Mouse (Mus musculus) forelimb bud, embryonic 11.5 days (tissue): Measurements from ENCODE around the gene Pdzd4.

ENCODE experiments used
- DNase-seq: peaks from one replicate; pipeline ENCODE4 v3.0.0-alpha.2; 2012; ENCODE audit warnings: low read depth, low spot score

Pdzd4 gene

GRCm38 (mm10) chrX:73824185-73825151, at the start of gene Pdzd4:
Gene Pdzd4 (minus strand): TSS chrX:73824969.
- DNase-seq = peak; percentile 31

GRCm38 (mm10) chrX:73871956-73872355, 47.2 kb upstream of the Pdzd4 start:
- DNase-seq = no peak

- DNase-seq = no peak
Measured at GRCm38 (mm10) chrX:73871474-73871873, 46.7 kb upstream of the Pdzd4 start.

- peak; percentile 57 for DNase-seq
Measured at GRCm38 (mm10) chrX:73869334-73869733, 44.6 kb upstream of the Pdzd4 start.

- DNase-seq = no peak
Measured at GRCm38 (mm10) chrX:73867852-73868251, 43.1 kb upstream of the Pdzd4 start.

- DNase-seq = no peak
Measured at GRCm38 (mm10) chrX:73867256-73867655, 42.5 kb upstream of the Pdzd4 start.

GRCm38 (mm10) chrX:73864692-73865091, 39.9 kb upstream of the Pdzd4 start:
- no peak for DNase-seq

- DNase-seq = no peak
Measured at GRCm38 (mm10) chrX:73855087-73855408, 30.3 kb upstream of the Pdzd4 start.

- no peak for DNase-seq
Measured at GRCm38 (mm10) chrX:73854326-73855086, 29.7 kb upstream of the Pdzd4 start.

- DNase-seq = no peak
Measured at GRCm38 (mm10) chrX:73836691-73837090, 11.9 kb upstream of the Pdzd4 start.

GRCm38 (mm10) chrX:73835731-73836130, 11.0 kb upstream of the Pdzd4 start:
- no peak for DNase-seq

- no peak for DNase-seq
Measured at GRCm38 (mm10) chrX:73823747-73824146, 1.0 kb downstream of the Pdzd4 start.

GRCm38 (mm10) chrX:73816596-73817314, 8.0 kb downstream of the Pdzd4 start:
- DNase-seq = no peak

GRCm38 (mm10) chrX:73815072-73815471, 9.7 kb downstream of the Pdzd4 start:
- peak; percentile 18 for DNase-seq

GRCm38 (mm10) chrX:73805814-73806213, 19.0 kb downstream of the Pdzd4 start:
- peak; percentile 9 for DNase-seq

- DNase-seq = peak; percentile 50
Measured at GRCm38 (mm10) chrX:73798502-73798901, 26.3 kb downstream of the Pdzd4 start.

- no peak for DNase-seq
Measured at GRCm38 (mm10) chrX:73797511-73797910, 27.3 kb downstream of the Pdzd4 start.

- no peak for DNase-seq
Measured at GRCm38 (mm10) chrX:73793505-73793904, 31.3 kb downstream of the Pdzd4 start.

- DNase-seq = no peak
Measured at GRCm38 (mm10) chrX:73793039-73793438, 31.7 kb downstream of the Pdzd4 start.

GRCm38 (mm10) chrX:73788501-73788900, 36.3 kb downstream of the Pdzd4 start:
- DNase-seq = no peak

- no peak for DNase-seq
Measured at GRCm38 (mm10) chrX:73787225-73787558, 37.6 kb downstream of the Pdzd4 start.
